Mouse (Mus musculus) brain, embryonic 14.5 days (tissue): Measurements from ENCODE around the gene Atf2.

Experiments
- CTCF ChIP-seq: fragments of 200-500 bp; IDR thresholded peaks from 2 replicates; pipeline ENCODE4 v1.5.1; 2012; ENCODE audit warnings: inconsistent platforms, mild to moderate bottlenecking, moderate library complexity, borderline replicate concordance; ENCODE audit not compliant: insufficient read depth, insufficient read length; ENCODE audit errors: extremely low read depth
- POLR2A ChIP-seq: fragments of 200-500 bp; IDR thresholded peaks from 2 replicates; pipeline ENCODE4 v1.6.1; 2012; ENCODE audit warnings: mild to moderate bottlenecking, inconsistent platforms, borderline replicate concordance; ENCODE audit not compliant: poor library complexity, insufficient read depth, insufficient read length, severe bottlenecking; ENCODE audit errors: extremely low read depth

DNA sequence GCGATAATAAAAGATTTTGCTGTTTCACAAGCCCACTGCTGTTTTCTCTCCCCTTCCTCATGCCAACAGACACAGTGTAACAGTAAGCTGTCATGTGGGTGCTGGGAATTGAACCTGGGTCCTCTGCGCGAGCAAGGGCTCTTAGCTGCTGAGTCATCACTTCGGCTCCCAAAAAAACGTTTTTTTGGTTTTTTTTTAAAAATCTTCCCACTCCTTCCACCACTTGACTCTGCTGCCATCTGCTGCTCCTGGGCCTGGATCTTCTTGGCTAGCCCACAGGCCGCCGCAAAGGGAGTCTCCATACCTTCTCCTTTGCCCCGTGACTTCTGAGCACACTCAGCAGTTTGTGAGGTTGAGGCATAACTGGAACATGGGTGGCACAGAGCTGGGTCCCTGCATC is 84.8 kb downstream of the Atf2 start:
- no peak for TF ChIP-seq CTCF
- no peak for TF ChIP-seq POLR2A
